Mouse (Mus musculus) embryonic facial prominence, embryonic 12.5 days (tissue): ENCODE measurements at regions not wholly inside any gene's neighbourhood (a gene's known extent, or its start where the extent isn't known, plus 50 kb on each side); places are given as distances from the start of the nearest gene placed in this dataset.
A peak's percentile ranks its signal among the peaks of the same experiment; 100 is the strongest.

Experiments
- ATAC-seq: fragments of 200-750 bp; cut with Nextera tagmentation; 2 replicates; pipeline ENCODE4 v1.8.0; 2017; ENCODE audit not compliant: insufficient number of reproducible peaks, insufficient read depth, low FRiP score, low TSS enrichment
- H3K27ac ChIP-seq: fragments of 300-500 bp; sonication (generic); 2 replicates; pipeline ENCODE4 v1.5.1; 2016; ENCODE audit warnings: mild to moderate bottlenecking
- H3K27me3 ChIP-seq: fragments of 300-500 bp; sonication (generic); 2 replicates; pipeline ENCODE4 v1.6.1; 2016; ENCODE audit warnings: mild to moderate bottlenecking, moderate library complexity
- H3K36me3 ChIP-seq: fragments of 300-500 bp; sonication (generic); 2 replicates; pipeline ENCODE4 v1.6.1; 2016; ENCODE audit warnings: mild to moderate bottlenecking
- H3K4me1 ChIP-seq: fragments of 300-500 bp; sonication (generic); 2 replicates; pipeline ENCODE4 v1.6.1; 2016
- H3K4me2 ChIP-seq: fragments of 300-500 bp; sonication (generic); replicated peaks from 2 replicates; pipeline ENCODE4 v1.6.1; 2016; ENCODE audit warnings: mild to moderate bottlenecking, moderate library complexity
- H3K4me3 ChIP-seq: fragments of 300-500 bp; sonication (generic); 2 replicates; pipeline ENCODE4 v1.5.1; 2016; ENCODE audit warnings: mild to moderate bottlenecking
- H3K9ac ChIP-seq: fragments of 300-500 bp; sonication (generic); 2 replicates; pipeline ENCODE4 v1.6.1; 2016; ENCODE audit warnings: mild to moderate bottlenecking, moderate library complexity
- H3K9me3 ChIP-seq: fragments of 300-500 bp; sonication (generic); 2 replicates; pipeline ENCODE4 v1.6.1; 2016; ENCODE audit warnings: mild to moderate bottlenecking, moderate library complexity
- WGBS: fragments of 180-500 bp; shearing (Covaris S2); methylation state at CpG from one replicate; pipeline ENCODE4 v1.1.7; 2016; 5-methylcytosine and 5-hydroxymethylcytosine counted together

GRCm38 (mm10) chr13:107365241-107365640 is 343.3 kb upstream of the Kif2a start:
- H3K27ac ChIP-seq: no peak overlapping the region
- no peaks in the 10 kb centered on the region for H3K27me3 ChIP-seq
- H3K9me3 ChIP-seq: no peaks in the 10 kb centered on the region
- no peak overlapping the region for H3K9ac ChIP-seq
- H3K4me1 ChIP-seq: no peaks in the 10 kb centered on the region
- no peak overlapping the region for H3K4me3 ChIP-seq
- 71% methylated on average over 7 of the region's 7 CpGs for WGBS
- ATAC-seq: no peak
- H3K36me3 ChIP-seq: no peaks in the 10 kb centered on the region
- H3K4me2 ChIP-seq: no peak overlapping the region

GRCm38 (mm10) chr13:107362806-107363687 is 341.1 kb upstream of the Kif2a start:
- H3K9ac ChIP-seq: no peak overlapping the region
- no peak overlapping the region for H3K4me3 ChIP-seq
- H3K36me3 ChIP-seq: no peaks in the 10 kb centered on the region
- no peaks in the 10 kb centered on the region for H3K27me3 ChIP-seq
- no peaks in the 10 kb centered on the region for H3K9me3 ChIP-seq
- no peak overlapping the region for H3K27ac ChIP-seq
- no peak overlapping the region for H3K4me2 ChIP-seq
- no peak for ATAC-seq
- 82% methylated on average over 8 of the region's 8 CpGs for WGBS
- no peaks in the 10 kb centered on the region for H3K4me1 ChIP-seq

GRCm38 (mm10) chr13:107340802-107341364 is 319.0 kb upstream of the Kif2a start:
- Histone ChIP-seq H3K4me3 (no peak overlapping the region), H3K4me1 (peaks cover 3% of the 10 kb centered on the region; the same call in 1 of the 2 replicates), H3K27ac (no peak overlapping the region), H3K27me3 (no peaks in the 10 kb centered on the region), H3K36me3 (no peaks in the 10 kb centered on the region), H3K4me2 (no peak overlapping the region), H3K9ac (no peak overlapping the region), H3K9me3 (no peaks in the 10 kb centered on the region)
- WGBS: 53% methylated on average over 11 of the region's 11 CpGs
- ATAC-seq: 0 out of 2 replicates have a peak, but pooled peaks have one; percentile 10

- Histone ChIP-seq H3K36me3 (no peaks in the 10 kb centered on the region), H3K4me1 (peaks cover 3% of the 10 kb centered on the region; the same call in 1 of the 2 replicates), H3K4me2 (no peak overlapping the region), H3K27me3 (no peaks in the 10 kb centered on the region), H3K27ac (no peak overlapping the region), H3K4me3 (no peak overlapping the region), H3K9ac (no peak overlapping the region), H3K9me3 (no peaks in the 10 kb centered on the region)
- no peak for ATAC-seq
- WGBS: 67% methylated on average over 12 of the region's 12 CpGs
Observed at GRCm38 (mm10) chr13:107338111-107338510, 316.2 kb upstream of the Kif2a start.

- H3K4me1 ChIP-seq: peaks cover 3% of the 10 kb centered on the region; the same call in 1 of the 2 replicates
- no peak overlapping the region for H3K9ac ChIP-seq
- H3K9me3 ChIP-seq: no peaks in the 10 kb centered on the region
- no peaks in the 10 kb centered on the region for H3K27me3 ChIP-seq
- no peak for ATAC-seq
- H3K27ac ChIP-seq: no peak overlapping the region
- no peak overlapping the region for H3K4me2 ChIP-seq
- WGBS: 85% methylated on average over 10 of the region's 10 CpGs
- H3K36me3 ChIP-seq: no peaks in the 10 kb centered on the region
- no peak overlapping the region for H3K4me3 ChIP-seq
Observed at GRCm38 (mm10) chr13:107337111-107337510, 315.2 kb upstream of the Kif2a start.

- Histone ChIP-seq H3K27me3 (no peaks in the 10 kb centered on the region), H3K4me3 (no peak overlapping the region), H3K9me3 (no peaks in the 10 kb centered on the region), H3K9ac (no peak overlapping the region), H3K4me1 (no peaks in the 10 kb centered on the region), H3K36me3 (no peaks in the 10 kb centered on the region), H3K4me2 (no peak overlapping the region), H3K27ac (no peak overlapping the region)
- no peak for ATAC-seq
- 82% methylated on average over 5 of the region's 5 CpGs for WGBS
Observed at GRCm38 (mm10) chr13:107329348-107329747, 307.4 kb upstream of the Kif2a start.

- no peak overlapping the region for H3K9ac ChIP-seq
- H3K4me2 ChIP-seq: no peak overlapping the region
- no peak overlapping the region for H3K4me3 ChIP-seq
- no peaks in the 10 kb centered on the region for H3K4me1 ChIP-seq
- no peaks in the 10 kb centered on the region for H3K9me3 ChIP-seq
- no peaks in the 10 kb centered on the region for H3K36me3 ChIP-seq
- no peak for ATAC-seq
- 49% methylated on average over 3 of the region's 3 CpGs for WGBS
- H3K27ac ChIP-seq: no peak overlapping the region
- H3K27me3 ChIP-seq: no peaks in the 10 kb centered on the region
Observed at GRCm38 (mm10) chr13:107325707-107326495, 304.0 kb upstream of the Kif2a start.

- Histone ChIP-seq H3K27me3 (no peaks in the 10 kb centered on the region), H3K27ac (no peak overlapping the region), H3K4me1 (no peaks in the 10 kb centered on the region), H3K9ac (no peak overlapping the region), H3K4me3 (no peak overlapping the region), H3K4me2 (no peak overlapping the region), H3K9me3 (no peaks in the 10 kb centered on the region), H3K36me3 (no peaks in the 10 kb centered on the region)
- WGBS: 90% methylated on average over 7 of the region's 7 CpGs
- ATAC-seq: no peak
Observed at GRCm38 (mm10) chr13:107314746-107315145, 292.8 kb upstream of the Kif2a start.

- H3K4me1 ChIP-seq: no peaks in the 10 kb centered on the region
- no peaks in the 10 kb centered on the region for H3K27me3 ChIP-seq
- H3K4me3 ChIP-seq: no peak overlapping the region
- no peaks in the 10 kb centered on the region for H3K9me3 ChIP-seq
- ATAC-seq: no peak
- H3K36me3 ChIP-seq: no peaks in the 10 kb centered on the region
- 85% methylated on average over 6 of the region's 6 CpGs for WGBS
- H3K9ac ChIP-seq: no peak overlapping the region
- no peak overlapping the region for H3K4me2 ChIP-seq
- no peak overlapping the region for H3K27ac ChIP-seq
Observed at GRCm38 (mm10) chr13:107308958-107309639, 287.2 kb upstream of the Kif2a start.

GRCm38 (mm10) chr13:107308404-107308803 is 286.5 kb upstream of the Kif2a start:
- no peaks in the 10 kb centered on the region for H3K9me3 ChIP-seq
- WGBS: 90% methylated on average over 2 of the region's 2 CpGs
- no peak overlapping the region for H3K4me3 ChIP-seq
- H3K27ac ChIP-seq: no peak overlapping the region
- no peaks in the 10 kb centered on the region for H3K4me1 ChIP-seq
- H3K9ac ChIP-seq: no peak overlapping the region
- no peaks in the 10 kb centered on the region for H3K27me3 ChIP-seq
- no peak for ATAC-seq
- no peak overlapping the region for H3K4me2 ChIP-seq
- H3K36me3 ChIP-seq: no peaks in the 10 kb centered on the region

- no peaks in the 10 kb centered on the region for H3K4me1 ChIP-seq
- ATAC-seq: no peak
- WGBS: 95% methylated on average over 1 of the region's 1 CpGs
Observed at GRCm38 (mm10) chr13:107306958-107307357, 285.0 kb upstream of the Kif2a start.

More at GRCm38 (mm10) chr13:107306958-107307357, 285.0 kb upstream of the Kif2a start:
- no peaks in the 10 kb centered on the region for H3K36me3 ChIP-seq
- no peaks in the 10 kb centered on the region for H3K9me3 ChIP-seq
- no peak overlapping the region for H3K4me2 ChIP-seq
- no peak overlapping the region for H3K4me3 ChIP-seq
- no peaks in the 10 kb centered on the region for H3K27me3 ChIP-seq
- H3K27ac ChIP-seq: no peak overlapping the region
- H3K9ac ChIP-seq: no peak overlapping the region
